Mouse (Mus musculus): ENCODE results near the gene Fa2h. TPM values are rescaled to one million over a fixed set of nuclear protein-coding genes. Genes with fewer than 3 reads are reported as not detected.

Fa2h gene
- total RNA-seq (2021): 1 to 10 TPM; 4.1 to 5.1 TPM

DNA sequence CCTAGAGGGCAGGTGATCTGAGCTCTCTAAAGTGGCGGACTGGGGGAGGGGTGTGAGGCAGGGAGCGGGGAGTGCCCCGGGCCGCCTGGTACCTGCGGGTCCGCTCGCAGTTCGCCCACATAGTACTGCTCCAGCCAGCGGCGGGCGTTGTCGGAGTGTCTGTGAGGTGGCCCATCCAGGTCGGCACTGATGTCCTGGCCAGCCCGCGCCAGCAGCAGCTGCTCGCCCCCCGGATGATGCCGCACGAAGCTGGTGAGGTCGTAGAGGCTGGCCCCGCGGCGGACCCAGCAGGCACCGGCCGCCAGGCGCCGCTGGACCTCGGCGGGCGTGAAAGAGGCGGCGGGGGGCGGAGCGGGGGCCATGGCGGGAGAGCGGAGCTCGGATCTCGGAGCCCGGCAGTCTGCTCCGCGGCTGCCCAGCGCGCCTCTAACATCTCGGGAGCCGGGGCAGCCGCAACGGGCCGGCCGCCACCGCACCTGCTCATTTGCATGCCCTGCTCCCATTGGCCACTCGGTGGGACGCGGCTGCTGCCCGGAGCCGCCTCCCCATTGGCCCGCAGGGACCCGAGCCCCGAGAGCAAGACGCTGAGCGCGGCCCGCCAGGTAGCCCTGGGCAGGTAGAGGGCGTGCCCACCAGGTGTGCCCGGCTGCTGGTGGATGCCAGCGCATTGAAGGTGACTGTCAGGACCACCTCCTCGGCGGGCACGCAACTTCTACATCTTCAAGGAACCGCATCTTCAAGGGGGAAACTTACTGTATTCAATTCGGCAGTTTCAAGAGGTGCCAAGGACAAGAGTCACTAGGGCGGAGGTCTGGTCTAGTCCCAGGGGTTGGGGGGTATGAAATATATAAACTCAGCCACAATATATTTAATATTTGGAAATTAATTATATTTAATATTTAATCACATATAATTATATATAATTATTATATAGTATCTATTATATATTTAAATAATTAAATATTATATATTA lies at the start of gene Fa2h:
Gene Fa2h, minus strand, starts transcription at position 434 of the 973 bp plus-strand sequence.
- peak; percentile 41 to 80 for DNase-seq (ENCODE audit: extremely low spot score in 1 of 2, low spot score in 2 of 2)
- intact Hi-C loops (cut with DNase I): no loop called here

DNA sequence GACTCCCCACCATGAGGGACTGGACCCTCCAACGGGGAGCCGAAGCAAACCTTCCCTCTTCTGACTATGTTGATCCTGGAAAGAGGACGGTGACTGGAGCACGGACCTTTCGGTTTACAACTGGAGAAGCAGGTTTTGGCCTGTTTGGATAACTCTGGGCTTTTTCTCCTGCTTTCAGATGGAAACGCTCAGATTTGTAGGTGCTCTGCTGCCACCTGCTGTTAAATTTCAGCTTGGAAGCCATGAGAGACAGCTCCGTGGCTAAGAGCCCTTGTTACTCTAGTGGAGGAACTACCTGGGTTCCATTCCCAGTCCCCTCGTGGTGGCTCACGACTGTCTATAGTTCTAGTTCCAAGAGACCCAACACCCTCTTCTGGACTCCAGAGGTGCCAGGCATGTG lies 45.6 kb upstream of the Fa2h start:
- intact Hi-C loops (cut with DNase I): loop anchor here (2.0 kb wide), 1 partner anchor 96 kb away; no protein-coding TSS in a partner anchor
- DNase-seq (ENCODE audit: extremely low spot score in 1 of 2, low spot score in 2 of 2): peak; percentile 71 to 83

DNA sequence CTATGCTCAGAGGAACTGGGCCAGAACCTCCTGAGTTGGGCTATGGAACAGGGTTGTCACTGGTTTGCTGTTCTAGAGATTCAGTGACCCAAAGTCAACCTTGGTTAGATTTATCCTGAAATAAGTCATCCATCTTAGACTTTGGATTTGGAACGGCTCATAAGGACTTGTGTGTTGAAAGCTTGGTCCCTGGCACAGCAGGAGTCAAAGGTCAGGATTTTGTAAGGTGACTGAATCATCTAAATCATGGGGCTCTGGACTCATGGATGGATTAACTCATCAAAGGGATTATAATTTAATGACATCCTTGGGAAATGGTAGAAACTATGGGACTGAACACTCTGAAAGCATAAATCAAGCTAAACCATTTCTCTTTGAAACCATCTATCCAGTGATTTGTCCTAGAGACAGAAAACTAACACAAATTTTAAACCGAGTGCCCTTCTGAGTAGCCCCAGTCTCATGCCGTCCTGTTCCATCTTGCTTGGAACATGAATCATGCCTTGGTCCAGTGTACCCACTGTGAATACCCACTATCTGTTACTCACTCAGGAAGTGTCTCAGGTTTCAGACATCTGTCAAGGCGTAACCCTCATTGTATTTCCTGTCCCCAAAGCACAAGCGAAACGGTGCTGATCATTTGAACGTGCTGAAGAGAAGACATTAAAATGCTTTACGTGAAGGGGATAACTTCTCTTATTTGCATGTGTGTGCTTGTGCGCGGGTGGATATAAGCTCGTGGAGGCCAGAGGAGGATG lies 41.6 kb upstream of the Fa2h start:
- DNase-seq (ENCODE audit: extremely low spot score in 1 of 2, low spot score in 2 of 2): no peak
- intact Hi-C loops (cut with DNase I): no loop called here

DNA sequence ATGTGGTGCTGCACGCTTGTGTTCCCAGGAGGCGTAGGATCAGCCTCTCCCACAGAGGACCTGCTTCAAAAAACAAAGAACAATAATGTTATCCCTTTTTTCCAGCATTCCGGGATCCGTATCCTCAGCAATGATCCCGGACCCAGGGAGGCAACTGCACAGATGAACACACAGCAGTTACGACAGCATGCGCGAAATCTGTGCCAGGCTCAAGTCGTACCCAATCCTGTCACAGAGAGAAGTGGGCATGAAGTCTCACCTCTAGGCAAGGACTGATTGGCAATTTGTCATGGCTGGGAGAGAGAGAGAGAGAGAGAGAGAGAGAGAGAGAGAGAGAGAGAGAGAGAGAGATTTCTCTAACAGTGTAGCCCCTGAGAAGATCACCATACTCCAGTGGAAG lies 31.0 kb upstream of the Fa2h start:
- no peak for DNase-seq (ENCODE audit: extremely low spot score in 1 of 2, low spot score in 2 of 2)
- intact Hi-C loops (cut with DNase I): no loop called here

- intact Hi-C loops (cut with DNase I): no loop called here
- DNase-seq (ENCODE audit: extremely low spot score in 1 of 2, low spot score in 2 of 2): no peak
These were observed 30.6 kb upstream of the Fa2h start for GRCm38 (mm10) chr8:111424181-111424580.

- intact Hi-C loops (cut with DNase I): no loop called here
- no peak for DNase-seq (ENCODE audit: extremely low spot score in 1 of 2, low spot score in 2 of 2)
These were observed 29.0 kb upstream of the Fa2h start for GRCm38 (mm10) chr8:111422614-111423013.

- intact Hi-C loops (cut with DNase I): no loop called here
- no peak for DNase-seq (ENCODE audit: extremely low spot score in 1 of 2, low spot score in 2 of 2)
These were observed 25.5 kb upstream of the Fa2h start for GRCm38 (mm10) chr8:111419171-111419570.

GRCm38 (mm10) chr8:111418601-111419000 lies 25.0 kb upstream of the Fa2h start:
- intact Hi-C loops (cut with DNase I): no loop called here

GRCm38 (mm10) chr8:111417222-111417621 lies 23.6 kb upstream of the Fa2h start:
- intact Hi-C loops (cut with DNase I): no loop called here
- DNase-seq (ENCODE audit: extremely low spot score in 1 of 2, low spot score in 2 of 2): no peak

More at GRCm38 (mm10) chr8:111418601-111419000, 25.0 kb upstream of the Fa2h start:
- peak in 1 of 2 experiments; percentile 19 for DNase-seq (ENCODE audit: extremely low spot score in 1 of 2, low spot score in 2 of 2)

DNA sequence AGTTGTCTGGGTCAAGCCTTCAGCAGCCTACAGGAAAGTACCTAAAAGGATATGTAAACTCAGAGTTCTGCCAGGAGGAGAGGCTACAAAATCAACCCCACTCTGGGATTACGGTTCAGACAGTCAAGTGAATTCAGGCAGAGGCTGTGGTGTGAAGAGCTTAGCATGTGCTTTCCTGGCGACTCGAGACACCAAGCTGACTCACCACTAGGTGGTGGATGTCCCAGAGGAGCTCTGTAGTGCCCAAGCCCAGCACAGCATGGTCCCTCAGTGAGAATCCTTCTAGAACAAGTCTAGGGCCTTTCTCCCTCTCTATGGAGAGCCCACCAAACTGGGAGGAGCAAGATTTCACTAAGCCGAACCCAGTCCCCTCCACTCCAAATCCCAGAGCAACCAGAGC lies 9.8 kb upstream of the Fa2h start:
- intact Hi-C loops (cut with DNase I): no loop called here
- no peak for DNase-seq (ENCODE audit: extremely low spot score in 1 of 2, low spot score in 2 of 2)

DNA sequence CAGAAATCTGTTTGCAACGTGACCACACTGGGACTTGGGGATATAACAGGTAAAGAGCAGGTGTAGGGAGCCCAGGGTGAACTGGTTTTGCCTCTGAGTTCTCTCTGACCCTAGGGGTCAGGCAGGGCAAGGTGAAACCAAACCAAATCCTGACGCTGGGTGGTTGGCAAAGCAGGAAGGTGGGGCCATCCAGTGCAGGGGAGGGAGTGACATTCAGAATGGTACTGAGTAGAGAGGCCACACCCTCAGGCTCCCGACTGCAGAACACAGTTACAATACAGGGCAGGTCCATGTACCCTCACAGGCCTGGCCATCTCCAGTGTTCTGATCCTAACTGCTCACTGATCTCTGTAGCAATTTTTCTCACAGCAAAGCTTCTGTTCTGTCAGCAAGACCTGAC lies 2.4 kb downstream of the Fa2h start:
- intact Hi-C loops (cut with DNase I): no loop called here
- no peak for DNase-seq (ENCODE audit: extremely low spot score in 1 of 2, low spot score in 2 of 2)

GRCm38 (mm10) chr8:111390837-111391236 lies 2.8 kb downstream of the Fa2h start:
- DNase-seq (ENCODE audit: extremely low spot score in 1 of 2, low spot score in 2 of 2): no peak
- intact Hi-C loops (cut with DNase I): no loop called here

- no peak for DNase-seq (ENCODE audit: extremely low spot score in 1 of 2, low spot score in 2 of 2)
These were observed 4.0 kb downstream of the Fa2h start for GRCm38 (mm10) chr8:111389581-111389980.

DNA sequence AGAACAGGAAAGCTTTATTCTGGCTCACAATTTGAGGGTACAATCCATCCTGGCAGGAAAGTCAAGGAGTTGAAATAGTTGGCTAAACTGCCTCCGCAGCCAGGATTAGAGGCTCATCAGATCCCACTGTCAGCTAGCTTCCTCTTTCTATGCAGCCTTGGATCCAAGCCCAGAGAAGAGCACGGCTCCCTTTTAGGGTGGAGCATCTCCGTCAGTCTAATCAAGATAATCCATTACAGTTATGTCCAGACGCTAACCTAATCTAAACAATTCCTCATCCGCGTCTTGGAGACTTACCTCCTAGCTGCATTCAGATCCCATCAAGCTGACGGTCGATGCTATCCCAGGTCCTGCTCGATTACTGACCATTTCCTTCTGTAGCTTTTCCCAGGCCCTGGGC lies 7.7 kb downstream of the Fa2h start:
- no peak for DNase-seq (ENCODE audit: extremely low spot score in 1 of 2, low spot score in 2 of 2)
- intact Hi-C loops (cut with DNase I): no loop called here

More at GRCm38 (mm10) chr8:111389581-111389980, 4.0 kb downstream of the Fa2h start:
- intact Hi-C loops (cut with DNase I): no loop called here

- intact Hi-C loops (cut with DNase I): no loop called here
- DNase-seq (ENCODE audit: extremely low spot score in 1 of 2, low spot score in 2 of 2): no peak
These were observed 9.0 kb downstream of the Fa2h start for GRCm38 (mm10) chr8:111384628-111385027.

- intact Hi-C loops (cut with DNase I): no loop called here
- DNase-seq (ENCODE audit: extremely low spot score in 1 of 2, low spot score in 2 of 2): peak in 1 of 2 experiments; percentile 7
These were observed 18.4 kb downstream of the Fa2h start for GRCm38 (mm10) chr8:111375192-111375591.

DNA sequence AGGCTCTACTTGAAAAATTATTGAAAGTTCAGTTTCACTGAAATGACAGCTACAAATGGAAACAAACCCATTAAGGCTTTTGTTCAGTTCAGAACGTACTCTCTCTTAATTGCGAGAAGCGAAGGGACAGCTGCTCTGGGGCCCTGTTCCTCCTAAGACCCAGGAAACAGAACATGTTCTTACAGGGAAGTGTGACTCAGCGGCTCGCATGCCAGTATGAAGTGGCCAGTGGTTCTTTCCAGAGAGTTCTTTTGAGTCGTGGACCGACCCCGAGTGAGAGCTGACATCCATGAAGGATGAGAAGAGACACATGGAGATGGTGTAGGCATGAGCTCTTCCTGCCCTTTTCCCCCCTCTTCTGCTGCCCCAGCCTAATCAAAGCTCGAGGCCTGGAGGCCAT lies 23.9 kb downstream of the Fa2h start:
- intact Hi-C loops (cut with DNase I): no loop called here
- DNase-seq (ENCODE audit: extremely low spot score in 1 of 2, low spot score in 2 of 2): no peak

- intact Hi-C loops (cut with DNase I): no loop called here
These were observed 26.3 kb downstream of the Fa2h start for GRCm38 (mm10) chr8:111367350-111367749.

DNA sequence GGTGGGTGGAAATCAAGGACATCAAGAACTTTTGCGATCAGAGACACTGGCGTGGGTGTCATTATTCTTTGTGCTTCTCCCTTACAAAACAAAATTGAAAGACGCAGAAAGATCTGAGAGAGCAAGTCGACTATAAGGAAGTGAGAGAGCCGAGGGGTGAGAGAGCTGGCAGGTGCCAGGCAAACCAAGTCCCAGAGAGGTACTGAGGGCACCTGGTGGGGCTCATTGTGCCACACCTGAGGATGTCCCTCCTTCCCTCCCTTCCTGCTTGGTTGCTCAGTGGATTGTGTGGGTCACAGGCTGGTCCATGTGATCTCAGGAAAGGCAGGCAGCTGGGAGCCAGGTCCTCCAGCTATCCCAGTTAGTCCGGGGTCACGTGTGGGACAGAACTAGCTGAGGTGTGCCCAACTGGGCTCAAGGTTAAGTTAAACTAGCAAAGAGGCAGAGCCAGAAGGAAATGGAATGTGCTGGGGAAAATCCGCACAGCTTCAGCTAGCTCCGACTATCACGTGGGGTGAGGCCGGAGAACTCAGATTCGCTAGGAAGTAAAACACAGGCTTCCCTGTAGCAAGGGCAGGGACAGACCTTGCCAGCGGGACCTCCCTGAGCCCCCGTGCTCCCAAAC lies 26.9 kb downstream of the Fa2h start:
- intact Hi-C loops (cut with DNase I): no loop called here
- DNase-seq (ENCODE audit: extremely low spot score in 1 of 2, low spot score in 2 of 2): no peak

More at GRCm38 (mm10) chr8:111367350-111367749, 26.3 kb downstream of the Fa2h start:
- DNase-seq (ENCODE audit: extremely low spot score in 1 of 2, low spot score in 2 of 2): no peak

All from left cerebral cortex, postnatal 10 days (tissue).